Mouse (Mus musculus): ENCODE data around the gene 4930519P11Rik. TPM values are rescaled to one million over a fixed set of nuclear protein-coding genes. Genes with fewer than 3 reads are reported as not detected.
A peak's percentile ranks its signal among the peaks of the same experiment; 100 is the strongest.

Gene 4930519P11Rik
- polyA plus RNA-seq (2014; fragmentation: Nextera tagmentation; extraction: Ambion mirVana) = not detected in 2 replicates

- H3K27me3 ChIP-seq (replicated peaks; ENCODE audit: control insufficient read depth, insufficient read depth, low read length) = no peaks in the 10 kb centered on the region
- H3K36me3 ChIP-seq (ENCODE audit: control insufficient read depth, insufficient read depth, low read length) = no peaks in the 10 kb centered on the region
- DNase-seq (ENCODE audit: low spot score) (peak; percentile 94), ATAC-seq (replicated peaks; ENCODE audit: low FRiP score, low TSS enrichment, low read depth) (peak; percentile 96)
- peak within 1 kb of the TSS; percentile 51 for H3K4me3 ChIP-seq (ENCODE audit: low read depth, low read length)
- H3K9ac ChIP-seq (ENCODE audit: low read length) = peak within 1 kb of the TSS; percentile 85
- peak within 1 kb of the TSS; percentile 75 for H3K4me2 ChIP-seq (ENCODE audit: low read length)
- peaks cover 6% of the 10 kb centered on the region for H3K4me1 ChIP-seq (replicated peaks; ENCODE audit: control insufficient read depth, insufficient read depth, low read length)
- H3K27ac ChIP-seq (ENCODE audit: low read depth) = peak within 1 kb of the TSS; percentile 97
- under 1% methylated on average over 82 of the region's 98 CpGs for WGBS
- no peaks in the 10 kb centered on the region for H3K9me3 ChIP-seq (ENCODE audit: control insufficient read depth, low read length)
These were observed at the start of gene 4930519P11Rik, which contains the start of gene Zfp341 for GRCm38 (mm10) chr2:154613118-154614115. Gene 4930519P11Rik (minus strand): TSS chr2:154613437. Gene Zfp341 (plus strand): TSS chr2:154613297.

- no peak for ATAC-seq (replicated peaks; ENCODE audit: low FRiP score, low TSS enrichment, low read depth)
- no peak overlapping the region for H3K4me3 ChIP-seq (ENCODE audit: low read depth, low read length)
- H3K9me3 ChIP-seq (ENCODE audit: control insufficient read depth, low read length) = no peaks in the 10 kb centered on the region
- H3K9ac ChIP-seq (ENCODE audit: low read length) = no peak overlapping the region
- no peak for DNase-seq (ENCODE audit: low spot score)
- H3K36me3 ChIP-seq (ENCODE audit: control insufficient read depth, insufficient read depth, low read length) = peaks cover 23% of the 10 kb centered on the region
- H3K27me3 ChIP-seq (replicated peaks; ENCODE audit: control insufficient read depth, insufficient read depth, low read length) = no peaks in the 10 kb centered on the region
- H3K27ac ChIP-seq (ENCODE audit: low read depth) = 0 out of 2 replicates have a peak overlapping the region, but pooled peaks have one; percentile 17
- H3K4me1 ChIP-seq (replicated peaks; ENCODE audit: control insufficient read depth, insufficient read depth, low read length) = peaks cover 21% of the 10 kb centered on the region
- 94% methylated on average over 3 of the region's 5 CpGs for WGBS
- peak overlapping the region; percentile 71; the same call in 1 of the 2 replicates for H3K4me2 ChIP-seq (ENCODE audit: low read length)
These were observed 46.4 kb upstream of the 4930519P11Rik start for GRCm38 (mm10) chr2:154659531-154660074.

DNA sequence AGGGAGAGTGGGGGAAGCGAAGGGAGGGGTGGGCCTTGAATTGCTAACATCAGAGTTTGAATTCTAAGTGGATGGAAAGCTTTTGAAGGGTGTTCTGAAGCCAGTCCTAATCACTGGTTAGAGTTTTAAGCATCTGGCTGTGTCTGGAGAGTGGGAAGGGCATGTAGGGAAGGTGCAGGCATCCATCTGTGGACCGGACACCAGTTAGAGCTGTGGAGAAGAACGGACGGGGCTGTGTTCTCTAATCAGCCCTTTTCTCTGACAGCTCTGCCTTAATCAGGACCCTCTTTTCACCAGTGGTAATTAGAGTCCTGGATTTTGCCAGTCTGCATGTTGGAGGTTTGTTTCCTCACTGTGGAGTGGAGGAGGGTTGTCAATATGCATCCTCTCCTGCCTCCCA lies 45.8 kb upstream of the 4930519P11Rik start:
- peak overlapping the region; percentile 71 for H3K4me2 ChIP-seq (ENCODE audit: low read length)
- no peak overlapping the region for H3K4me3 ChIP-seq (ENCODE audit: low read depth, low read length)
- ATAC-seq (replicated peaks; ENCODE audit: low FRiP score, low TSS enrichment, low read depth) (no peak), DNase-seq (ENCODE audit: low spot score) (no peak)
- 80% methylated on average over 4 of the region's 4 CpGs for WGBS
- no peaks in the 10 kb centered on the region for H3K27me3 ChIP-seq (replicated peaks; ENCODE audit: control insufficient read depth, insufficient read depth, low read length)
- peaks cover 21% of the 10 kb centered on the region for H3K4me1 ChIP-seq (replicated peaks; ENCODE audit: control insufficient read depth, insufficient read depth, low read length)
- no peak overlapping the region for H3K9ac ChIP-seq (ENCODE audit: low read length)
- H3K27ac ChIP-seq (ENCODE audit: low read depth) = 0 out of 2 replicates have a peak overlapping the region, but pooled peaks have one; percentile 17
- H3K9me3 ChIP-seq (ENCODE audit: control insufficient read depth, low read length) = no peaks in the 10 kb centered on the region
- peaks cover 20% of the 10 kb centered on the region for H3K36me3 ChIP-seq (ENCODE audit: control insufficient read depth, insufficient read depth, low read length)

GRCm38 (mm10) chr2:154657486-154658237 lies 44.4 kb upstream of the 4930519P11Rik start:
- H3K27ac ChIP-seq (ENCODE audit: low read depth) = peak overlapping the region; percentile 73

DNA sequence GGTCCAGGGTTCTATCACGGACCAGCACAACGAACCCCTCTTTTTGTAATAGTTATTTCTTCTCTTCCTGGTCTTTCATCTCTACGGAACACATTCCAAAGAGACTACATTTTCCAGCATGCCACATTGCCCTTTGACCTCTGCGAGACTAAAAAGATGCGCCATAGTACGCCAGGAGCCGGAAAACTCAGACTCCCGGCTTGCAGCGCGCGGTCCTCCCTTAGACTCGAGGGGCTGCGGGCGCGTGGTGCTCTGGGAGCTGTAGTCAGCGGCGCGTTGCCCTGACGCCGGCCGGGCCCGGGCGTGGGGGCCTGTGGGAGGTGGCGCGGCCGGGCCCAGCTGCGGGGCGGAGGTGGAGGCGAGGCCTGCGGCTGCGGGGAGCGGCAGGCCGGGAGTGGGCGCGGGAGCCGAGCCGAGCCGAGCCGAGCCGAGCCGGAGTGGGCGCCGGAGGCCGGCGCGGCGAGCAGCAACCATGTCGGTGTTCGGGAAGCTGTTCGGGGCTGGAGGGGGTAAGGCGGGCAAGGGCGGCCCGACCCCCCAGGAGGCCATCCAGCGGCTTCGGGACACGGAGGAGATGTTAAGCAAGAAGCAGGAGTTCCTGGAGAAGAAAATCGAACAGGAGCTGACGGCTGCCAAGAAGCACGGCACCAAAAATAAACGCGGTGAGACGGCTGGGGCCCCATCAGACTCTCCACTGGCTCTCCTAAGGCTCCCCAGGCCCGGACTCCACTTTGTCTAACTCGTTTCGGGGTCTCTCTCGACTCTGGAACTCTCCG lies 43.7 kb upstream of the 4930519P11Rik start:
- Histone ChIP-seq H3K4me2 (ENCODE audit: low read length) (peak overlapping the region; percentile 71), H3K4me3 (ENCODE audit: low read depth, low read length) (peak overlapping the region; percentile 67), H3K27me3 (replicated peaks; ENCODE audit: control insufficient read depth, insufficient read depth, low read length) (no peaks in the 10 kb centered on the region), H3K9ac (ENCODE audit: low read length) (peak overlapping the region; percentile 89), H3K27ac (ENCODE audit: low read depth) (peak overlapping the region; percentile 73), H3K4me1 (replicated peaks; ENCODE audit: control insufficient read depth, insufficient read depth, low read length) (peaks cover 21% of the 10 kb centered on the region), H3K9me3 (ENCODE audit: control insufficient read depth, low read length) (no peaks in the 10 kb centered on the region), H3K36me3 (ENCODE audit: control insufficient read depth, insufficient read depth, low read length) (peaks cover 17% of the 10 kb centered on the region)
- ATAC-seq (replicated peaks; ENCODE audit: low FRiP score, low TSS enrichment, low read depth) = peak; percentile 99
- 0% methylated on average over 67 of the region's 67 CpGs for WGBS
- DNase-seq (ENCODE audit: low spot score) = peak; percentile 93

More at GRCm38 (mm10) chr2:154657486-154658237, 44.4 kb upstream of the 4930519P11Rik start:
- WGBS = 3% methylated on average over 12 of the region's 12 CpGs
- Histone ChIP-seq H3K4me2 (ENCODE audit: low read length) (peak overlapping the region; percentile 71), H3K4me3 (ENCODE audit: low read depth, low read length) (peak overlapping the region; percentile 67), H3K4me1 (replicated peaks; ENCODE audit: control insufficient read depth, insufficient read depth, low read length) (peaks cover 21% of the 10 kb centered on the region), H3K9ac (ENCODE audit: low read length) (peak overlapping the region; percentile 89), H3K36me3 (ENCODE audit: control insufficient read depth, insufficient read depth, low read length) (peaks cover 19% of the 10 kb centered on the region), H3K27me3 (replicated peaks; ENCODE audit: control insufficient read depth, insufficient read depth, low read length) (no peaks in the 10 kb centered on the region), H3K9me3 (ENCODE audit: control insufficient read depth, low read length) (no peaks in the 10 kb centered on the region)
- ATAC-seq (replicated peaks; ENCODE audit: low FRiP score, low TSS enrichment, low read depth) (peak; percentile 11; the same call in 1 of the 2 replicates), DNase-seq (ENCODE audit: low spot score) (peak; percentile 70)

DNA sequence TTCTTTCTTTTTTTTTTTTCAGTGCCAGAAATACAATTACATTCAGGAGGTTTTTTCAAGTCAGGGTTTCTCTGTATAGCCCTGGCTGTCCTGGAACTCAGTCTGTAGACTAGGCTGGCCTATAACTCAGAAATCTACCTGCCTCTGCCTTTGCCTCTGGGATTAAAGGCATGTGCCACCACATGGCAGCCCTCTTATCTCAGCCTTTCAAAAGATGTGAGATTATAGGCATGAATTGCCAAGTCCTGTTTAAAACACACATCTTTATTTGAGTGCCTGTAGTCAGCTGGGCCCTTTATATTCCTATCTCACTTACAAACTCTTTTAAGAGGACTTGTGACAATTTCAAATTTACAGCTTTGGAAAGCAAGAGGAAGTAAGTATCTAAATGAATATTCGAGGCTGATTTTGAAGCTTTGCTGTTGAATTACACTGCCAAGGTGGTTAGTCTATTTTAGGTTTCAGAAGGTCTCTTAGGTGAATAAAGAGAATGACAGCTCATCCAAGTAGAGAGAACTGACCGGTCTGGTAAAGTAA lies 42.7 kb upstream of the 4930519P11Rik start:
- H3K36me3 ChIP-seq (ENCODE audit: control insufficient read depth, insufficient read depth, low read length) = peaks cover 7% of the 10 kb centered on the region; the same call in 1 of the 2 replicates
- H3K27me3 ChIP-seq (replicated peaks; ENCODE audit: control insufficient read depth, insufficient read depth, low read length) = no peaks in the 10 kb centered on the region
- WGBS = 66% methylated on average over 2 of the region's 2 CpGs
- no peak for DNase-seq (ENCODE audit: low spot score)
- peak overlapping the region; percentile 50 for H3K4me2 ChIP-seq (ENCODE audit: low read length)
- H3K9me3 ChIP-seq (ENCODE audit: control insufficient read depth, low read length) = no peaks in the 10 kb centered on the region
- H3K4me1 ChIP-seq (replicated peaks; ENCODE audit: control insufficient read depth, insufficient read depth, low read length) = peaks cover 21% of the 10 kb centered on the region
- H3K27ac ChIP-seq (ENCODE audit: low read depth) = peak overlapping the region; percentile 40; the same call in 1 of the 2 replicates
- peak overlapping the region; percentile 29; the same call in 1 of the 2 replicates for H3K9ac ChIP-seq (ENCODE audit: low read length)
- ATAC-seq (replicated peaks; ENCODE audit: low FRiP score, low TSS enrichment, low read depth) = no peak
- H3K4me3 ChIP-seq (ENCODE audit: low read depth, low read length) = peak overlapping the region; percentile 67; the same call in 1 of the 2 replicates

DNA sequence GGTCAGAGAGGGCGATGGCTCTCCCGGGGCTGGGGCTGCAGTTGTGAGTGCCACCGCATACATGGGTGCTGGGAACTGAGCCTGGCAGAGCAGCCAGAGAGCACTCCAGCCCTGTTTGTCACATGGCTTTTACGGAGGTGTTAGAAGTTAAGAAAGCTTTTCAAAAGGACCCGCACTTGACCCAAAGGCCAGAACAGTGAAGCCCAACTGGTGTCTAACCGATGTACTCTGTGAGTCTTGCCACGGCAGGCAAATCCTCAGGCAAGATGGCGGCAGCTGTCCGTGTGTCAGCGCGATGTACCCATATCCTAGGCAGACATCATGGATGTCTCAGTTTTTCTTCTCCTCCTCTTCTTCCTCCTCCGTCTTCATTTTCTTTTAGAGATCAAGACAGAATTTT lies 41.7 kb upstream of the 4930519P11Rik start:
- ATAC-seq (replicated peaks; ENCODE audit: low FRiP score, low TSS enrichment, low read depth) (no peak), DNase-seq (ENCODE audit: low spot score) (no peak)
- Histone ChIP-seq H3K9me3 (ENCODE audit: control insufficient read depth, low read length) (no peaks in the 10 kb centered on the region), H3K27ac (ENCODE audit: low read depth) (no peak overlapping the region), H3K4me2 (ENCODE audit: low read length) (no peak overlapping the region), H3K27me3 (replicated peaks; ENCODE audit: control insufficient read depth, insufficient read depth, low read length) (no peaks in the 10 kb centered on the region), H3K4me1 (replicated peaks; ENCODE audit: control insufficient read depth, insufficient read depth, low read length) (peaks cover 24% of the 10 kb centered on the region), H3K36me3 (ENCODE audit: control insufficient read depth, insufficient read depth, low read length) (no peaks in the 10 kb centered on the region), H3K9ac (ENCODE audit: low read length) (no peak overlapping the region), H3K4me3 (ENCODE audit: low read depth, low read length) (no peak overlapping the region)
- WGBS = 93% methylated on average over 12 of the region's 12 CpGs
